Mouse (Mus musculus) ES-E14 (cell line): ENCODE measurements around the gene Hormad2.

ENCODE experiments used
- CHD2 ChIP-seq: IDR thresholded peaks from 2 replicates; pipeline ENCODE4 v1.6.1; 2014; ENCODE audit warnings: mild to moderate bottlenecking, low read depth, low read length, inconsistent platforms
- ZNF384 ChIP-seq: IDR thresholded peaks from 2 replicates; pipeline ENCODE4 v1.6.1; 2012; ENCODE audit warnings: low read depth, low read length, inconsistent platforms

DNA sequence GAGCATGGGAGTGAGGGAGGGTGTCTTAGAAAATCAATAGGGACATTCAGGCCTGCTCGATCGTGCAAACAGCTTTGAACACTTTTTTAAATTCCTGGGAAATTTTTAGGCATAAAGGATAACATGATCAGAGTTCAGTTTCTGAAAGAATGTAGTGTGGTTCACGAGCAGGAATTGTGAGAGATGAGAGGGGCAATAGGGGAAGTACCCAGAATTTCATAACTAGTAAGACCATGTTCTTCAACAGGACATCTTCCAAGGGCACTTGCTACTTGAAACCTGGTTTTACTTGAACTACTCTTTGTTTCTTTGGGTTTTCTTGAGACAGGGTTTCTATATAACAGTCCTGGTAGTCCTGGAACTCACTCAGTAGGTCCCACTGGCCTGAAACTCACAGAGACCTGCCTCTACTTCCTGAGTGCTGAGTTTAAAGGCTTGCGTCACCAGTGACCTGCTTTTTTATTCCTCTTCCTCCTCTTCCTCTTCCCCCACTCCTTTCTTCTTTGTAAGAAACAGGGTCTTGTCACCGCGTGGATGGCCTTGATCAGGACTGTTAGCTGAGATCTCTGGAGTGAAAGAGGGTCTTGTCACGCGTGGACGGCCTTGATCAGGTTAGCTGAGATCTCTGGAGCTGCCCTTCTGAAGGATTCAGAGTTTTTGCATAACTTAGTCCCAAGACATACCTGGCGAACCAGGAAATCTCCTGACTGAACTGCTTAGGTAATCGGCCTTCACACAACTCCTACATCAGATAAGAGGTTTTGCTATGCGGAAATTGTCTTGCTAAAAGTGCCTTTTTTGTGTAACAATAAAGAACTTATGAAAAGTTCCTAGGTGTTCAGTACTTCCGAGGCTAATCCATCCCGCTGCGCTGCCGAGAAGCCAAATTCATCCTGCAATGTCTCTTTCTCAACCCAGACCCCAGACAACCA lies 18.1 kb downstream of the Hormad2 start:
- TF ChIP-seq ZNF384: no peak
- no peak for TF ChIP-seq CHD2
